Mouse (Mus musculus) liver, embryonic 13.5 days (tissue): ENCODE results near the gene Grm4. TPM values are rescaled to one million over a fixed set of nuclear protein-coding genes. Genes with fewer than 3 reads are reported as not detected.
A peak's percentile ranks its signal among the peaks of the same experiment; 100 is the strongest.

ENCODE experiments used
- ATAC-seq: fragments of 200-750 bp; cut with Nextera tagmentation; 2 replicates; pipeline ENCODE4 v1.8.0; 2017; ENCODE audit warnings: low read depth, mild to moderate bottlenecking, moderate number of reproducible peaks, moderate library complexity
- DNase-seq: peaks from one replicate; pipeline ENCODE4 v3.0.0; 2022
- H3K27ac ChIP-seq: fragments of 300-500 bp; sonication (generic); 2 replicates; pipeline ENCODE4 v1.5.1; 2015; ENCODE audit warnings: moderate library complexity, mild to moderate bottlenecking, inconsistent platforms
- H3K27me3 ChIP-seq: fragments of 300-500 bp; sonication (generic); 2 replicates; pipeline ENCODE4 v1.6.1; 2015; ENCODE audit warnings: mild to moderate bottlenecking, inconsistent platforms
- H3K36me3 ChIP-seq: fragments of 300-500 bp; sonication (generic); 2 replicates; pipeline ENCODE4 v1.6.1; 2015; ENCODE audit warnings: mild to moderate bottlenecking, inconsistent platforms
- H3K4me1 ChIP-seq: fragments of 300-500 bp; sonication (generic); replicated peaks from 2 replicates; pipeline ENCODE4 v1.6.1; 2015; ENCODE audit warnings: inconsistent platforms
- H3K4me2 ChIP-seq: fragments of 300-500 bp; sonication (generic); 2 replicates; pipeline ENCODE4 v1.6.1; 2015; ENCODE audit warnings: inconsistent platforms, mild to moderate bottlenecking, moderate library complexity
- H3K4me3 ChIP-seq: fragments of 300-500 bp; sonication (generic); replicated peaks from 2 replicates; pipeline ENCODE4 v1.5.1; 2015; ENCODE audit warnings: mild to moderate bottlenecking, inconsistent platforms
- H3K9ac ChIP-seq: fragments of 300-500 bp; sonication (generic); 2 replicates; pipeline ENCODE4 v1.6.1; 2015; ENCODE audit warnings: mild to moderate bottlenecking, inconsistent platforms
- H3K9me3 ChIP-seq: fragments of 300-500 bp; sonication (generic); replicated peaks from 2 replicates; pipeline ENCODE4 v1.6.1; 2016; ENCODE audit warnings: inconsistent platforms
- WGBS: fragments of 180-500 bp; shearing (Covaris S2); methylation state at CpG from one replicate; pipeline ENCODE4 v1.1.7; 2015; ENCODE audit not compliant: insufficient replicate concordance; 5-methylcytosine and 5-hydroxymethylcytosine counted together
- polyA plus RNA-seq: library from polyadenylated mRNA; unstranded; fragments of >200 nt; fragmentation: Nextera tagmentation; extraction: Ambion mirVana; gene quantifications from 2 replicates; pipeline ENCODE4 v1.2.1, GENCODE M21; 2015

Grm4 gene
- not detected in 2 replicates for polyA plus RNA-seq

DNA sequence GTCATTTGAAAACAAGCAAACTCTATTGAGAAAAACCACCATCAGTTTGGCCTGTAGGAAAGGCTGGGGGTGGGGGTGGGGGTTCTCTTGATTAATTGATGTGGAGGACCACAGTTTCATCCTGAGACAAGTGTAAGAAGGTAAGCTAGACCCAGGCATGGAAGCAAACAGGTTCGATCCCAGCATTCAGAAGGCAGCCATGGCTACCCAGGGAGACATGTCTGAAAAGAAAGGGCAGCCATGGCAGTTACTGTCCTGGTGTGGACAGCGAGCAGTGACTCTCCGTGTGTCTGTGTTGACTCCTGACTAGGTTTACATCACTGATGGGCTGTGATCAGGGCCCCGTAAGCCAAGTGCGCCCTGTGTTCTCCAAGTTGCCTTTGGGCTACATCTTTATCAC is at the start of gene Grm4:
Grm4 (minus strand) TSS at position 101 of the 400 bp plus-strand sequence.
- H3K9me3 ChIP-seq = no peaks in the 10 kb centered on the region
- H3K27ac ChIP-seq = no peak within 1 kb of the TSS
- H3K9ac ChIP-seq = no peak within 1 kb of the TSS
- H3K4me2 ChIP-seq = no peak within 1 kb of the TSS
- H3K36me3 ChIP-seq = no peaks in the 10 kb centered on the region
- peaks cover 59% of the 10 kb centered on the region for H3K27me3 ChIP-seq
- ATAC-seq (no peak), DNase-seq (no peak)
- WGBS = 55% methylated on average over 5 of the region's 5 CpGs
- H3K4me3 ChIP-seq = no peak within 1 kb of the TSS
- H3K4me1 ChIP-seq = no peaks in the 10 kb centered on the region

- ATAC-seq (no peak), DNase-seq (no peak)
- Histone ChIP-seq H3K9ac (no peak overlapping the region), H3K27ac (no peak overlapping the region), H3K4me2 (no peak overlapping the region), H3K9me3 (no peaks in the 10 kb centered on the region), H3K4me3 (no peak overlapping the region), H3K4me1 (peaks cover 53% of the 10 kb centered on the region), H3K27me3 (no peaks in the 10 kb centered on the region; the same call in 1 of the 2 replicates), H3K36me3 (peaks cover 8% of the 10 kb centered on the region; the same call in 1 of the 2 replicates)
- 82% methylated on average over 5 of the region's 5 CpGs for WGBS
Measured at GRCm38 (mm10) chr17:27568228-27568627, 47.0 kb upstream of the Grm4 start.

DNA sequence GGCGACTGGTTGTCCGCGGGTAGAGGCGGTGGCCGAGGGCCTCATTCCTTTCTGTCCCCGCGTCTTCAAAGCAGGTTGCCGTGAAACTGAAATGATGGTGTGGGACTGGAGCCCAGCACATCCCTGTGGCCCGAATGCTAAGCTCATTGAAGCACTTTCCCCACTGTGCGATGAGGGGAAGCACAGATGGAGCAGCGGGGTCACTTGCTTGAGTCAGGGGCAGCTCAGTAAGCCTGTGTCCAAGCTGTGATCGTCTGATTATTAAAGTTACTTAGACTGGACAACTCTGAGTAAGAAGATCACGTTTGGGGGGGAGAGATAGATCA is 44.7 kb upstream of the Grm4 start:
- ATAC-seq (no peak; the same call in 1 of the 2 replicates), DNase-seq (no peak)
- Histone ChIP-seq H3K27ac (no peak overlapping the region), H3K4me3 (peak overlapping the region; percentile 70), H3K9me3 (no peaks in the 10 kb centered on the region), H3K9ac (peak overlapping the region; percentile 84), H3K4me1 (peaks cover 61% of the 10 kb centered on the region), H3K36me3 (peaks cover 20% of the 10 kb centered on the region), H3K4me2 (peak overlapping the region; percentile 99), H3K27me3 (no peaks in the 10 kb centered on the region; the same call in 1 of the 2 replicates)
- WGBS = under 1% methylated on average over 13 of the region's 13 CpGs

DNA sequence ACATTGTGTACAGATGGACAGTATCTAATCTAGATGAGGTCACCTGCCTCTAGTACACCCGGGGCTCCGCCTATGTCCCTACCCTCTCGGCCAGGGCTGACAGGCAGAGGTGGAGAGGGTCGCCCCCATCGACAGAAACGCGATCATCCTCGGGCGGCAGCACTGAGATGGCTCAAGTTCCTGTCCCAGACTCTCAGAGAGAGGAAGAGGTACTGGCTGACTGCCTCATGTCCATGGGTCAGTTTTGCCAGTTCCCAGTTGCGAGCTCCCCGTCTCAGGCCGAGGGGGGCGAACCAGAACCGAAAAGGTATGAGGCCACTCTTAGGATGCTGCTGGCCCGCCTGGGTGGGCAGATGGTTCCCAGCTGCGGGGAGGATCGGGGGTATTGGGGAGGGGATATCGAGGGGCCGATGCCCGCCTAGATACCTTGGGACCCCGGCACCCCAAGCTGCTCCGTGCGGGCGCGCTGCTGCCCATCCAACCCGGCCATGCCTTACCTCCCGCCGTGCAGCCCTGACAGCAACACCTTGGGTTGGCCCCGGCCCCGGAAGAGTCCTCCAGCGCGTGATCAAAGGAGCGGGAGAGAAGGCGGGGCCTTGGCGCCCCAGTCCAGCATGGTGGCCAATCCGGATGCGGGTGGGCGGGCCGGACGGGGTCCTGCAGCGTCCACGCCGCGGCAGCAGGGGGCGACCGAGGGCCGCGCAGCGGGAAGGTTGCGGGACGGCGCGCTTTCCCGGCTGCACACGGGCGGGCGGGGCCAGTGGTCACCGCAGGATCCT is 44.1 kb upstream of the Grm4 start, which contains the start of gene AI413582:
AI413582 (minus strand) TSS at position 594 of the 779 bp plus-strand sequence.
- Histone ChIP-seq H3K4me1 (peaks cover 66% of the 10 kb centered on the region), H3K4me2 (peak within 1 kb of the TSS; percentile 99), H3K27ac (peak within 1 kb of the TSS; percentile 79), H3K9ac (peak within 1 kb of the TSS; percentile 84), H3K9me3 (no peaks in the 10 kb centered on the region), H3K4me3 (peak within 1 kb of the TSS; percentile 70), H3K36me3 (peaks cover 25% of the 10 kb centered on the region), H3K27me3 (no peaks in the 10 kb centered on the region; the same call in 1 of the 2 replicates)
- under 1% methylated on average over 58 of the region's 58 CpGs for WGBS
- ATAC-seq (peak; percentile 92), DNase-seq (peak; percentile 94)

- Histone ChIP-seq H3K4me3 (peak overlapping the region; percentile 70), H3K4me2 (peak overlapping the region; percentile 99), H3K27ac (peak overlapping the region; percentile 79), H3K4me1 (peaks cover 70% of the 10 kb centered on the region), H3K36me3 (peaks cover 32% of the 10 kb centered on the region), H3K9ac (peak overlapping the region; percentile 84), H3K9me3 (no peaks in the 10 kb centered on the region), H3K27me3 (no peaks in the 10 kb centered on the region; the same call in 1 of the 2 replicates)
- WGBS = 8% methylated on average over 20 of the region's 20 CpGs
- ATAC-seq (peak; percentile 12; the same call in 1 of the 2 replicates), DNase-seq (peak; percentile 37)
Measured at GRCm38 (mm10) chr17:27564391-27565162, 43.4 kb upstream of the Grm4 start.

DNA sequence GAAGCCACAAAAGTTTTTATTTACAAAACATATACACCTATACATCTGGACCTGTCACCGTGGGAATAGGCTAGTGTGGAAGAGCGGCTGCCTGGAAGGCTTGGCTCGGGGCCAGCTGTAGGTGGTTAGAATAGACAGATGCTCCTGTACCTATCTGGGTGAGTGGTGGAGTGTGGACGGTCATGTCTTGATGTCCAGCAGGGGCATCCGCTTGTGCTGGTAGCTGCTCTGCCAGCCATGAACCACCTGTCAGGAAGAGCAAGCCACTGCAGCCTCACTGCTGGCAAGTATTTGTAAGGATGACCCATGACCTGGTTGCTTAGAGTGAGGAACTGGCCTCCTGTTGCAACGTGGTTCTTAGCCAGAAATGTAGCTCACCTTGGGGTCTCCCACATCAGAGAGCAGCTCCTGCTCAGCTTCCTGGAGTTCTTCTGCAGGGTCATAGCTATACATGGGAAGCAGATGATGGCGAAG is 42.6 kb upstream of the Grm4 start:
- WGBS = 47% methylated on average over 7 of the region's 7 CpGs
- Histone ChIP-seq H3K27me3 (no peaks in the 10 kb centered on the region; the same call in 1 of the 2 replicates), H3K27ac (peak overlapping the region; percentile 79; the same call in 1 of the 2 replicates), H3K9ac (no peak overlapping the region), H3K4me2 (peak overlapping the region; percentile 99), H3K9me3 (no peaks in the 10 kb centered on the region), H3K4me1 (peaks cover 74% of the 10 kb centered on the region), H3K4me3 (peak overlapping the region; percentile 70; the same call in 1 of the 2 replicates), H3K36me3 (peaks cover 37% of the 10 kb centered on the region)
- no peak for ATAC-seq
- no peak for DNase-seq

GRCm38 (mm10) chr17:27561809-27562526 is 40.8 kb upstream of the Grm4 start:
- DNase-seq = no peak
- H3K4me2 ChIP-seq = 0 out of 2 replicates have a peak overlapping the region, but pooled peaks have one; percentile 17
- peaks cover 84% of the 10 kb centered on the region for H3K4me1 ChIP-seq

DNA sequence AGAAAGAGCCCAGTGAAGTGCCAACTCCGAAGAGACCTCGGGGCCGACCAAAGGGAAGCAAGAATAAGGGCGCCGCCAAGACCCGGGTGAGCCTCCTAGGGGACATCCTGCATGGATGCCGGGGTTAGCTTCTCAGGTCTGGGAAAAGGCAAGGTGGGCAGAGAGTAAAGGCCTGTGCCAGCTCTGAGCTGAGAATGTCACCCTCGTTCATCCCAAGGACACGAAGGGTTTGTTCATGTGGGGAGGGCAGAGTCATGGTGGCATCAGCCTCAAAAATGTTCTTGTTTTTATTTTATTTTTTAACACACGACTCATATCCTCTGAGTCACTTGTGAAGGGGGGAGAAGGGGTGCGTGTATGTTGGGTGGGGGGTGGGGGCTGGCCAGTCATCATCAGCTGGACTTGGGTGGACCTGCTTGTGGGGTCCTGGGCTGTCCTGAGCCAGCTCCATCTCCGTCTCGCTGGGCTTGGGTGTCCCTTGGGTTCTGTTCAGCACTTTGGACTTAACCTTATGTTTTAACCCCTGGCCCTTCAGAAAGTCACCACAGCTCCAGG is 39.8 kb upstream of the Grm4 start:
- ATAC-seq = no peak
- peak overlapping the region; percentile 10 for H3K27ac ChIP-seq
- no peaks in the 10 kb centered on the region for H3K27me3 ChIP-seq
- no peak overlapping the region; the same call in 1 of the 2 replicates for H3K9ac ChIP-seq
- peaks cover 78% of the 10 kb centered on the region for H3K4me1 ChIP-seq
- no peak for DNase-seq
- no peak overlapping the region for H3K4me2 ChIP-seq
- H3K4me3 ChIP-seq = no peak overlapping the region
- WGBS = 71% methylated on average over 13 of the region's 13 CpGs
- H3K9me3 ChIP-seq = no peaks in the 10 kb centered on the region
- peaks cover 37% of the 10 kb centered on the region for H3K36me3 ChIP-seq

More at GRCm38 (mm10) chr17:27561809-27562526, 40.8 kb upstream of the Grm4 start:
- Histone ChIP-seq H3K36me3 (peaks cover 37% of the 10 kb centered on the region), H3K27ac (peak overlapping the region; percentile 10), H3K9ac (no peak overlapping the region), H3K4me3 (no peak overlapping the region), H3K27me3 (no peaks in the 10 kb centered on the region), H3K9me3 (no peaks in the 10 kb centered on the region)
- whole genome bisulfite sequencing = 48% methylated on average over 11 of the region's 11 CpGs
- no peak for ATAC-seq

DNA sequence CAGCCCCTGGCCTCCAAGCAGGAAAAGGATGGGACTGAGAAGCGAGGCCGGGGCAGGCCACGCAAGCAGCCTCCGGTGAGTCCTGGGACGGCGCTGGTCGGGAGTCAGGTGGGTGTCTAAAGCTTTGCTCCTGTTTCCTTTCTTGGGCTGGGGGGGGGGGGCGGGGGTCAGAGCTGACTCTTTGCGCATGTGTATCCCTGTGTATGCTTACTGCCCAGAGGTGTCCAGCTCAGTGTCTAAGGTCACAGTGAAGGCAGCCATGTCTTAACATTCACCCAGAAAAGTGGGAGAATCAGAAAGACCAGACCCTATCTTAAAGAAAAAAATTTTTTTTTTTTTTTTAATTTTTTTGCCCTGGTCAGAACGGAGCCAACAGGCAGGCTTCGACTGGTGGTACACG is 38.4 kb upstream of the Grm4 start:
- H3K36me3 ChIP-seq = peaks cover 37% of the 10 kb centered on the region
- H3K9me3 ChIP-seq = no peaks in the 10 kb centered on the region
- H3K4me3 ChIP-seq = peak overlapping the region; percentile 80
- peak overlapping the region; percentile 2; the same call in 1 of the 2 replicates for H3K27ac ChIP-seq
- 38% methylated on average over 12 of the region's 12 CpGs for WGBS
- peak overlapping the region; percentile 91 for H3K9ac ChIP-seq
- no peak for ATAC-seq
- no peak for DNase-seq
- no peaks in the 10 kb centered on the region for H3K27me3 ChIP-seq
- peaks cover 80% of the 10 kb centered on the region for H3K4me1 ChIP-seq
- H3K4me2 ChIP-seq = peak overlapping the region; percentile 97

DNA sequence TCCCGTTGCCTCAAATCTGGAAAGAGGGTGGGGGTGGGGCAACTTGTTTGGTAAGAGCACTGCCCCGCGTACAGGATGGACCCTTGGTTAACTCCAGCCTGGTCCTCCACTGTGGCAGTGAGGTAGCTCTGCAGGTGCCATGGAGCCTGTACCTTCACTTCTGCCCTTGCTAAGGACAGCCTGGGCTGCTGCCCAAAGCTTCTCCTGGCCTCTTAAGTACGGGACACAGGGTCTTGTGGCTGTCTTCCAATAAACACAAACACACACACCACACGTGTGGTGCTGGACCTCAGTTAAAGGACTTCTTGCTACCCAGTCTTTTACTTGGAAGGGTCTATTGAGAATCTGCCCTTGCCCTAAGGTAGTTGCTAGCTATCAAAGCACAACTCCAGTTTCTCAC is 37.6 kb upstream of the Grm4 start:
- 3% methylated on average over 5 of the region's 5 CpGs for WGBS
- Histone ChIP-seq H3K27ac (peak overlapping the region; percentile 95), H3K36me3 (peaks cover 34% of the 10 kb centered on the region), H3K4me1 (peaks cover 80% of the 10 kb centered on the region), H3K9me3 (no peaks in the 10 kb centered on the region), H3K9ac (peak overlapping the region; percentile 91), H3K4me2 (peak overlapping the region; percentile 97), H3K4me3 (peak overlapping the region; percentile 80), H3K27me3 (no peaks in the 10 kb centered on the region)
- DNase-seq = no peak
- no peak for ATAC-seq
